Mouse (Mus musculus) liver, embryonic 18 days (tissue): ENCODE data around the gene Stx1a. TPM values are rescaled to one million over a fixed set of nuclear protein-coding genes. Genes with fewer than 3 reads are reported as not detected.

Source experiments
- polyA plus RNA-seq: library from polyadenylated mRNA; depleted of rRNA; stranded (reverse); fragments of >200 nt; gene quantifications from 2 replicates; pipeline ENCODE4 v1.2.3, GENCODE M21; 2012; rRNA removed

Gene Stx1a
- 4.6 and 4.8 TPM in 2 replicates for polyA plus RNA-seq

DNA sequence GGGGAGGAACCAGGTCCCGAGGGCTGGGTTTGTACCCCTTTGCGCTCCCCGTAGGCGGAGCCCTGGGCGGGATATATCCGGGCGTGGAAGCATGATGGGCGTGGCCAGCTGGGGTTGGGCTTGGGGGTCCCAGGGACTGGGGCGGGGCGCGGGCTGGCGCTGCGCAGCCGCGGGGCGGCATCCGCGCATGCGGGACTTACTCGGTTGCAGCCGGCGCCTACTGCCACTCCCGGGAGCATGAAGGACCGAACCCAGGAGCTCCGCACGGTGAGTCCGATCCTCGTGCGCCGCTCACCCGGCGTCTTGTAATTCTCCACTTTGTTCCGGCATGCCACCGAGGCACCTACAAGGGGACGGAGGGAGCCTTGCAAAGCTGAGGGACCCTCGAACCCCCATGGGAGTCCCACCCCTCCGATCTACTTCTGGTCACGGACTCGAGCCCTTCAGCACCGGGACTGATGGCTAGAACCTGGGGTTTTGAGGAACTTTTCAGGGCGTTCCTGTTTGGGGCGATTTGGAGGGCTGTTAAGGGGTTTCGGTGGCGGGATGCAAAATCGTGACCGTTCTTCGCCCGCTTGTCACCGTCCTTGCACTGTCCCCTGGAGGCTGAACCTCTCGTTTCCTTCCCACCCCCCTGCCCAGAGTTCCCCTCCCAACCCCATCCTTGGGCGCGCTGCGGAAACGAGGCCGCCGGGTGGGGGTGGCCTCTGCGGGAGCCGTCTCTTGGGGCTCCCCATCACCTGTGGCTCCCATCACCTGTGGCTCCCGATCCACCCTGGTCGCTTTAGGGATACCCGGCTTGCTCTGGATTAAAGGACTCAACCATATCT lies at the start of gene Stx1a:
Gene Stx1a, plus strand, starts transcription at position 139 of the 830 bp plus-strand sequence.

DNA sequence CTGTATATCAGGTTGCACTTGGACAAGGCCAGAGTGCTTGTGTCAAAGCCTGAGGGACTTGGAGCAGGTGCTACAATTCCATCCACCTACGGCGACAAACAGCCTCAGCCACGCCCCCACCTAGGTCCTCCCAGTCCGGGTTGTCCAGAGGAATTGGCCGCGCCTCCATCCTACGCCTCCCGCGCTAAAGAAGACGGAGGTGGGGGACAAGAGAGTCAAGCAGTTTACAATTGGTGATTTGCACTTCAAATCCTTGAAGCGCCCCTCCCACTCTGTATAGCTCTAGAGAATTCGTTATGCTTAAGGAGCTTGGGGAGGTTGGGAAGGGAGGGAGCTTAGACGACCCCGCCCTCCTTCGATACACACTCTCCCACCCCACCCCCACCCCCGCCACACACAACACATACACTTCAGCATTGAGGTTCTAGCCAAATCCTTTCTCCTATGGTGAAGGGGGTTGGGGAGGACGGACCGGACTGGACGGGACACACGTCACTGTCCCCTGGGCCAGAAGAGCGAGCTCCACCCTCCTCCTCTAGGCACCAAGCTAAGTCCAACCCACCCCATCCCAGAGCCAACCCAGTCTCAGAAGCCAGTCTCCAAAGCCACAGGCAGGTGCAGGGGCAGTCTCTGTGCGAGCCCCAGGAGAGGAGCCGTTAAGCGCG lies 37.5 kb upstream of the Stx1a start, which contains the start of gene Cldn3:
Gene Cldn3, plus strand, starts transcription at position 582 of the 665 bp plus-strand sequence.

DNA sequence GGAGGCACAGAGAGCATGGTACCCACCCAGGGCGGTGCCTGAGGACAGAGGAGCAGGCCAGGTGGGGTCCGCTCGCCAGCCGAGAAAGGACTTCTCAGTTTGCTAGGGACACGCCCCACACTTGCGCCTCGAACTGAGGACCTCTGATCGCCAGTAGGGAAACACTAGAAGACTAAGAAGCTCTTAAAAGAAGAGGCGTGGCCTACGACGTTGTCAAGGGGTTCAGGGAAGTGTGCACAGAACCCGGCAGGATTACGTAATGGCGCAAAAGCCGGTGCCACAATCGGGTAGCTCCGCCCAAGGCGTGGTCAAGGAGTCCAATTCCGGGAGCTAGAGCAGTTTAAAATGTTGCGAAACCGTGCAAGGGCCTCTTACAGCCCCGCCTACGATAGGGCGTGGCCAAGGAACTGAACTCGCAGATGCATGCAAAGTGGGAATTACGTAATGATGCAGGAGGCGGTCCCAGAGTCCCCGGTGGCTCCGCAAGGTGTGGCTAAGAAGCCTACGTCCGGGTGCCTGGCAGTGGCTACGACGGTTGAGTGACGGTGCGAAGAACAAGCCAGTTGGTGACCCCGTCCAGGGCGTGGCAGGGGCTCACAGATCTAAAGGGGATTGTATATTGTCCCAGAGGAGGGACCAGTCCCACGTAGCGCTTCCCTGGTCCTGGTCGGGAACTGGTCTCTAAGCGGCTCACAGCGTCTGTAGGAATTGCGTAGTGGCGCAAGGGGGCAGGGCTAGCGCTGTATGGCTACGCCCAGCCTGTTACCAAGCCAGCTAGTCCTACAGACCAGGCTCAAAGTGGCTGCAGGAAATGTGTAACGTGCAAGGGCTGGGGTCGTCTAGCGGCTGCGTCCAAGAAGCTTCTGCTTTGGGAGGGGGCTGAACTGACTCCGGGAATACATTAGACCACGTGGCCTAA lies 14.4 kb upstream of the Stx1a start, which contains the start of gene Abhd11:
Gene Abhd11, plus strand, starts transcription at position 482 of the 919 bp plus-strand sequence.

DNA sequence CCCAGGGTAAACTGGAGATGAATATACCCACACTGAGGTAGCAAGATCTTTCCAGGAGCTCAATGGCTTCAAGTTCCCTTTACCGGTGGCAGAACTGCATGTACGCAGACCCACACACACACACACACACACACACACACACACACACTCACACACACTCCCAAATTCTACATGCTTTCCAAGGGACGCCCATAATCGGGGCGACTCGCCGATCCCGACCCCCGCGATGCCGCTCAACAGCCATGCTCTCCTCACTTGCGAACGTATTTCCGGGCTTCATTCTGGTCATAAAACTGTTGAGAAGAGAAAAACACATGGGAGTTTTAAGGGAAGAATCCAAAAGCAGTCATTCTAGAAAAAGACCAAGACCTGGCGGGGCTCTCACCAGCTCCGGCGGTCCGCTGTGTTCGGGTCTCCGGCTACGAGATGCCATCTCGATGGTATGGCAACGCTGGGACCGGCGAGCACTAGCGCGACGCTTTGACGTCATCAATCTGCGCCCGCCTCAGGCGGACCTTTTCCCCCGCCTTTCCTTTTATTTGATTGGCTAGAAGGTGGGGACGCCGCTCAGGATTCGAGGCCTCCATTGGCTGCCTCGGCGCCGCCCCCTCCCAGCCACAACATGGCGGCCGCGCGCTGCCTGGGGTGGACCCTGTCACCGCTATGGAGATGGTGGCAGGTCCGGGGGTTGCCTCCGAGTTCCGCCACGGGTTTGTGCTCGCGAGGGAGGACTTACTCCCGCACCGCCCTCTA lies 40.5 kb downstream of the Stx1a start, which contains the start of gene Dnajc30:
Gene Dnajc30, plus strand, starts transcription at position 574 of the 753 bp plus-strand sequence.

GRCm38 (mm10) chr5:135064909-135065446 lies 41.7 kb downstream of the Stx1a start, which contains the start of gene Bud23:
TSS of gene Bud23 (minus strand) at chr5:135064959.

DNA sequence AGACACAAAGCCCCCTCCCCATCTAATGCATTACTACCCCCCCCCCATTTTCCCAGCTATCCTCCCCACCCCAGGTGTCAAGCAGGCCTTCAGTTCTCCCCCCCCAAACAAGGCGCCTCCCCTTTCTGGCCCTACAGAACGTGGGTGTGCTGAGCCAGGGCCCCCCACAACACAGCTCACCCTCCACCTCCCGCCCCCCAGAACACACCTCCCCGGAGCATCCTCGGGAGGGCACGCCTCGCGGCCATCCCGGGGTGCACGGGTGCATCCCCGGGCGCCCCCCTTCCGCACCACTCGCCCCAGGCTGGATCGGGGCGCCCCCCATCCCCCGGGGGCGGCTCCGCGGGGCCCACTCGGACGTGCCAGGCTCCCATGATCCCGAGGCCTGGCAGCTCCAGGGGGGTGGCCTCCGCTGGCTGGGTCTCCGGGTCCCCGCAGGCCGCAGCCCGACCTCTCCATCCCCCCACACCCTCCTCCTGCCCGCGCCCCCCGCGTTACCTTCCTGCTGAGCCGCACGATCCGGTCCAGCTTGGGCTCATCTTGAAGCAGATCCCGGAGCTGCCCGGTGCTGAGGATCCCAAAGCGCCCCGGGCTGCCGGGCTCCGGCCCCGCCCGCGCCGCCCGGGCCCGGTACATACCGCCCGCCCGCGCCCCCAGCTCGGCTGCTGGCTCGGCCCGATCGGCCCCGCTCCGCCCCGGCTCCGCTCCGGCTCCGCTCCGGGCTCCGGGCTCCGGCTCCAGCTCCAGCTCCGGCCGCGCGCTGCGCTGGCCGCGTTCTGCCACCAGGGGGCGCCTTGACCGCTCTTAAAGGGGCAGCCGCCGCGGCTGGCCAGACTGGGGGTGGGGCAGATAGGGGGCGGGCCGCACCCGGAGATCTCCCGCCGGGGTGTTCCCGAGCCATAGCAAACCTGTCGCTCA lies 54.5 kb downstream of the Stx1a start, which contains the start of gene Vps37d:
Gene Vps37d, minus strand, starts transcription at position 703 of the 918 bp plus-strand sequence.

DNA sequence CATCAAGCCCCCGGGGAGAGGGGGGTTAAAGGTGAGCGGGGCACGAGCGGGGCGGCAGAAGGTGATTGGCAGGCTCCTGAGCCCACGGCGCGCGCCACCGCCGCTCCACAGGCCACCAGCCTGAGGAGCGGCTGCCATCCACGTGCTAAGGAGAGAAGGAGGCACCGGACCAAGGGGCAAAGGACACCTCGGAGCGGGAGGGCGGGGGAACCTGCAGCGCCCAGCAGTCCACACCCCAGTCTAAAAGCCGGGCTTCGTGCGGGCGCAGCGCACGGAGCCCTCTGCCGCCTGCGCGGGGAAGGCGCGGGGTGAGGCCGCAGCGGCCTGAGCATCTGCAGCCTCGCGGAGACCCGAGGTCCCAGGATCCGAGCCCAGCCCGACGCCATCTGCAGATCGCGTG lies 66.4 kb downstream of the Stx1a start, which contains the start of gene Mlxipl:
Gene Mlxipl, plus strand, starts transcription at position 238 of the 400 bp plus-strand sequence.

Other genes starting within 250 kb of the Stx1a start
- gene Tmem270, start 116.7 kb upstream of the Stx1a start, polyA plus RNA-seq = 0.04 TPM in 1 of 2 replicates, not detected in the other
- gene Cldn13, start 108.0 kb upstream of the Stx1a start, polyA plus RNA-seq = 72.8 and 89.4 TPM in 2 replicates
- gene Mettl27, start 91.1 kb upstream of the Stx1a start, polyA plus RNA-seq = 11.7 and 14.0 TPM in 2 replicates
- gene Cldn4, start 76.5 kb upstream of the Stx1a start, polyA plus RNA-seq = 0.77 and 0.88 TPM in 2 replicates
- gene Cldn3, start 37.3 kb upstream of the Stx1a start, polyA plus RNA-seq = 4.7 and 6.8 TPM in 2 replicates
- gene Abhd11, start 14.3 kb upstream of the Stx1a start, polyA plus RNA-seq = 32.2 and 35.0 TPM in 2 replicates
- gene Dnajc30, start 40.7 kb downstream of the Stx1a start, polyA plus RNA-seq = 14.4 and 14.5 TPM in 2 replicates
- 31.9 and 33.4 TPM in 2 replicates for gene Bud23, start 41.5 kb downstream of the Stx1a start, polyA plus RNA-seq
- 0.45 and 0.55 TPM in 2 replicates for gene Vps37d, start 54.8 kb downstream of the Stx1a start, polyA plus RNA-seq
- 23.7 and 27.5 TPM in 2 replicates for gene Mlxipl, start 66.4 kb downstream of the Stx1a start, polyA plus RNA-seq
- 5.9 and 6.0 TPM in 2 replicates for gene Tbl2, start 126.2 kb downstream of the Stx1a start, polyA plus RNA-seq
- 9.2 and 10.1 TPM in 2 replicates for gene Bcl7b, start 144.8 kb downstream of the Stx1a start, polyA plus RNA-seq
- 13.8 and 16.7 TPM in 2 replicates for gene Baz1b, start 163.8 kb downstream of the Stx1a start, polyA plus RNA-seq
- gene Fzd9, start 227.7 kb downstream of the Stx1a start, polyA plus RNA-seq = 0.13 and 0.14 TPM in 2 replicates